Mouse (Mus musculus) cerebellum, adult 11 months (tissue): ENCODE measurements around the gene Sema4d.

ENCODE experiments used
- DNase-seq: peaks from one replicate; pipeline ENCODE4 v3.0.0; 2022

The Sema4d gene

DNA sequence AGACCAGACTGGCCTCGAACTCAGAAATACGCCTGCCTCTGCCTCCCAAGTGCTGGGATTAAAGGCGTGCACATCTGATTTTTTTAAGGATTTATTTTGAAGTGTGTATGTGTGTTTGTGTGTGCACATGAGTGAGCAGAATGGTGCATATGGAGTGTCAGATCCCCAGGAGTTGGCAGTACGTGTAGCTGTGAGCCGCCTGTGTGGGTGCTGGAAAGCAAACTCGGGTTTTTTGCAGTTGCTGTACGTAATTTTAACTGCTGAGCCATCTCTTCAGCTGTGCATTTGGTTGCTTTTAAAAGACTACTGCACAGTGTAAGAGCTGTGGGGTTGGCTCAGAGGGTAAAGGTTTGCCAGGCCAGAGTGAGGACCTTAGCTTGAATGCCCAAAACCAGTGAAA is 134.0 kb downstream of the Sema4d start:
- no peak for DNase-seq

- DNase-seq = no peak
Measured at GRCm38 (mm10) chr13:51658094-51658493, 135.5 kb downstream of the Sema4d start.

DNA sequence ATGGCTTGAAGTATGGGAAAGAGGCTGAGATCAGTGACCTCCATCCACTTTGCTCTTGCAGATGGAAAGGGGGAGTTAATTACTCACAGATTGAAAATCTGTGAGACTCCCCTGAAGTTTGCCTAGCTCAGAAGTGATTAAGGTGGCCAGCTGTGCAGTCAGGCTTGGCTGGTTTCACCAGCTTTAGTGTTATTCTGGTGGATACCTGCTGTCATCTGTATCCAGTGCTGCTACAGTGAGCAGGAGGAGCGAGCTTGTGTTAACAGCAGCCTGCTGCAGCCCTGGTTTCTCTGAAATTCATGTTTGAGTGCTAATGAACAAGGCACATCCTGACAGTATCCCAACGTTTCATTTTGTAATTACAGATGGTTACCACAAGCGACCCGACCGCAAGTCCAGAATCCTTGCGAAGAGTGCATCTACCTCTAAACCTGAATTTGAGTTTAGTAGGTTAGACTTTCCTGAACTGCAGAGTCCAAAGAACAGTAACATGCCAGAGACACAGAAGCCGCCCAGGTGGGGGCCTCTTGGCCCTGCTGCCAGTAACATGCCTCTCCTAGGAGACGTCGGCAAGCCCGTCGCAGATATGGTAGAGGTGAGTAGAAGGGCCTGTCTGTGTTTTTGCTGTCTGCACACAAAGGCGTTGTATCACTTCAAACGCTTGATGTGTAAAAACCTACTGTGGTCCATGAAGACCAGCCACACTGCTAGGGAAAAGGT is 136.9 kb downstream of the Sema4d start:
- DNase-seq = no peak

GRCm38 (mm10) chr13:51653961-51654360 is 139.6 kb downstream of the Sema4d start:
- DNase-seq = no peak

- no peak for DNase-seq
Measured at GRCm38 (mm10) chr13:51653159-51653558, 140.4 kb downstream of the Sema4d start.

- DNase-seq = peak; percentile 92
Measured at GRCm38 (mm10) chr13:51651408-51652064, 142.0 kb downstream of the Sema4d start, which contains the start of gene Secisbp2. Gene Secisbp2 (plus strand): TSS chr13:51651697.

DNA sequence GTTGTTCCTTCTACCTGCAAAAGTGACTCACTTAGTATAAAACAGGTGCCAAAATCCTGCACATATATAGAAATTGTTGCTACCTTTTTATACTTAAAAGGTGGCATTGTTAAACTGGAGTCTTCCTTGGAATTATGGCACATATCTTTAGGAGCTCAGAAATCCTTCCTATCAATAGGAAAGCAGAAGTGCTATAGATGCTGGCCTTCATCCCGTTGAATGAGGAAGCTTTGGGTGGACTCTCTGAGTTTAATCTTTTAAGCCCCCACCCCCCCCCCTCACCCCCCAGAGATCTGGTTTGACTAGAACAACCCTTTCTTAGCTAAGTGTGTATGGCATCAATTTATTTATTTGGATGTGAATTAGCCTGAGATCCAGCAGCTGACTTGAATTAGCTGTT is 143.8 kb downstream of the Sema4d start:
- no peak for DNase-seq

GRCm38 (mm10) chr13:51648237-51648636 is 145.3 kb downstream of the Sema4d start:
- DNase-seq = no peak

DNA sequence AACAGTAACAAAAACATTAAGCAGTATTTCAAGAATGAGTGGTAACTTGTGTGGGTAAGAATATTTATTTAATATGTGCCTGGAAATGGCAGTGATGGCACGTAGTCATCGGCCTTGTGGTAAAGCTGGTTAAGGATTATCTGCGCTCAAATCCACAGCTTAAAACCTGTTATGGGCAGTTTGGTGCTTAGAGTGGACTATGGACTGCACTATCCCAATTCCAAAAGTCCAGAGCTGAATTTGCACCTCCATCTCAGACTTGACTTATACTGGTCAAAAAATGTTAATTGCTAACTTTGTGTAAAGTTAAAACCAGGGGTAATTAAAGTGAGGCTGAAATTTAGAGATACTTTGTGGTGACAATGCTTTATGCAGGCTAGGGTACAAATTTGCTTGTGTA is 145.8 kb downstream of the Sema4d start:
- DNase-seq = no peak

DNA sequence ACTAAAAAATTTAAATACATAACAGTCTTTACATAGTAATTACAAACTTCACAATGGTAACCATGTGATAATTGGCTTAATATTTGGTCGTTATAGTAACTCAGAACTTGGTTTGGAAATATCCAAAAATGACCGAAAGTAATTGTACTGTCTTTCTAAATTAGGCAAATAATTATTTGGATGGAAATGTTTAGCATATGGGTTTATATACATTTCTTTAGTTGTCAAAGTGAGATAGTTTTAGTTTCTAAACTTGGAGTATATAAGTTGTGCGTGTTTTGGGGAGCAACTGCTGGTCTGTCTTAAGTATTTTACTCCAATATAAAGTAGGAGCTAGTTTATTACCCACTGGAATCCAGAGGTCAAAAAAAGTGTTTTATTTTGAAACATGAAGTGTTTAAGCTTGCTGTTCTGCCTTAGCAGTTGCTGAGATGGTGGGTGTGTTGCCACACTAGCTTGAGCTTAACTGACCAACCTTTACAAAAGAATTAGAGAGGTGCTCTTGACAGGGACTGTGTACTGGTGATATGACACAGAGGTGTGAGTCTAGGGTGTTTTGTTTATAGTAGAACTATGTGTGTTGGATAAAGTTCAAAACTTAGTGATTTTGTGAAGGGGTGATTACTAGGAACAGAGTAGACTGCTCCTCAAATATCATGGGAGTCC is 147.1 kb downstream of the Sema4d start:
- DNase-seq = no peak

GRCm38 (mm10) chr13:51645872-51646271 is 147.7 kb downstream of the Sema4d start:
- no peak for DNase-seq

DNA sequence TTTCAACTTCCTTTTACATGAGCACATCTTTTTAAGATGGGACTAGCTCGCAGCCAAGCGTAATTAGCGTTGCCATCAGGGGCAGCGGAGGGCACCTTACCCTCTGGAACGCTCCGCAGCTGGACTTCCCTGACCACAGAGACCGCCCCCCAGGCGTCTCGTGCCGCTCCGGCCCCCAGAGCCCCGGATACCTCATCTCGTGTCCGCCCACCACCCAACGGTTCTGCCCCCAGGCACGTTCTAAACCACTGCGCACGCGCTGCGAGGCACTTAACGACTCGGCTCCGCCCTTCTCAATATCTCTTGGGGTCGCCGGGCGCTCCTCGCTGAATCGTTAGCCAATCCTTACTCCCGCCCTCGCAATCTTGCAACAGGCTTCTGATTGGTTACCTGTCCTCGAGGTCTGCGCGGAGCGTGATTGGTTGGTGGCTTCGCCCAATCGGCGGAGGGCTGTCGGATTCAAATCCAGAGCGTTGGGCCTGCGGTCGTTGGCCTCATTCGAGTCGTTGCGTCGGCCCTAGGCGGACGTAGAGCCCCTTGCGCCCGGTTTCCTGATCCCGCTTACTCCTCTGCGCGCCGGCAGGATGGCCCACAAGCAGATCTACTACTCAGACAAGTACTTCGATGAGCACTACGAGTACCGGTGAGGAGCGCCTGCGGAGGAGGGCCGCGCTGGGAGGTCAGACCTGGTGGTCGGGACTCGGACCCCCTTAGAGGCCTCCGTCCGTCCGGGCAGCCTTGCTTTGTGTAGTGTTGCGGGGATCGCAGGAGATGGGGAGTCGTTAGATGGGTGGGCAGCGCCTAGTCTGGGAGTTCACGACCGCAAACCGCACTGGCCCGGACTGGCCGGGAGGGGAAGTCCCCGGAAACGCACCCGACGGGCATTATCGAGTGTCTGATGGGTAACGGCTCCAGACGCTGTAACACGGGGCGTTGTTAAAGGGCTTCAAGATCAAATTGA is 148.4 kb downstream of the Sema4d start, which contains the start of gene Cks2:
Cks2 (plus strand) TSS at position 404 of the 961 bp plus-strand sequence.
- DNase-seq = peak; percentile 92

DNA sequence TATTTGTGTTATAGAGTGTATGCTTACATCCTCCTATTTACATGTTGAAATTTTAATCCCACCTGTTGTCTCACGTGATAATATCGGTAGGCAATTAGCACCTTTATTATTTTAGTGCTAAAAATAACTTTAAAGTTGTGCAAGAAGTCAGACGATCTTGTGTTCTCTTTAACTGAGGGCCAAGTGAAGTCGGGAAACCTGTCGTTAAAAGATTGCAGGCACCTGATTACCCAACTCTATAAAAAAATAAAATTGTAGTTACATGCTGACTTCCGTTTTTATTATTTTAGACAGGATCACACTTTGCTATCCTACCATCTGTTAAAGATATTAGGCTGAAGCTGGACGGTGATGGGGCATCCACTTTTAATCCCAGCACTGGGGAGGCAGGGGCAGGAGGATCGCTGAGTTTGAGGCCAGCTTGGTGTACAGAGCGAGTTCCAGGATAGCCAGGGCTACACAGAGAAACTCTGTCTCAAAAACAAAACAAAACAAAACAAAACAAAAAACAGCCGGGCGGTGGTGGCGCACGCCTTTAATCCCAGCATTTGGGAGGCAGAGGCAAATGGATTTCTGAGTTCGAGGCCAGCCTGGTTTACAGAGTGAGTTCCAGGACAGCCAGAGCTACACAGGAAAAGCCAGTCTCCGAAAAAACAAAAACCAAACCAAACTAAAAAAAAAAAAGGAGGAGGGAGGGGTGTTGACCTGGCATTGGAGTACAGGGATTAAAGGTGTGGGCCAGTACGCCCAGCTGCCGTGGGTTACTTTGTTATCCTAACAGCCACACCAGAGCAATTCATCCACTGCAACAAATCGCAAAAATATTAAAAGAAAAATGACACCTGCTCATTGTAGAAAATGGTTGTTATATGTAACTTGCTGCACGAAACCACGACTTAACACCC is 149.4 kb downstream of the Sema4d start:
- DNase-seq = no peak

- no peak for DNase-seq
Measured at GRCm38 (mm10) chr13:51642171-51642778, 151.3 kb downstream of the Sema4d start.

- no peak for DNase-seq
Measured at GRCm38 (mm10) chr13:51641424-51641823, 152.1 kb downstream of the Sema4d start.

GRCm38 (mm10) chr13:51638958-51639357 is 154.6 kb downstream of the Sema4d start:
- DNase-seq = no peak
